Mouse (Mus musculus): ENCODE data around the gene Wasf2. TPM values are rescaled to one million over a fixed set of nuclear protein-coding genes. Genes with fewer than 3 reads are reported as not detected.

Gene Wasf2
- total RNA-seq, 2 experiments from 2014 or later, result 37.4 to 45.0 TPM

- DNase-seq (ENCODE audit: low spot score in 2 of 2), result no peak
Measured at GRCm38 (mm10) chr4:133233285-133233976, 103.1 kb downstream of the Wasf2 start.

DNA sequence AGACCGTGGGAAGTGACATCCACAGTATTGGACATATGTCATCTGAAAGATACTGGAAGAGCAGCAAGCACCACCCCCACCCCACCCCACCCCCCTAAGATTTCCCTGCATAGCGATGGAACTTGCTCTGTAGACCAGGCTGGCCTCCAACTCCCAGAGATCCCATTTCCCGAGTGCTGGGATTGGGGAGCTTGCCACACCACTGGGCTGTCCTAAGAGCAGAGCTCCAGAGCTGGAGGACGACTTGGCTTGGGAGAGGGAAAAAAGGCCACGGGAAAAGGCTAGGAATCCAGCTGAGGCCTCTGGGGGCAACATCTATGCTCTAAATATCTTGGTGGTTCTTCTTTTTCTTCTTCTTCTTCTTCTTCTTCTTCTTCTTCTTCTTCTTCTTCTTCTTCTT, 104.5 kb downstream of the Wasf2 start:
- DNase-seq (ENCODE audit: low spot score in 2 of 2), result no peak

GRCm38 (mm10) chr4:133235415-133235814, 105.1 kb downstream of the Wasf2 start:
- DNase-seq (ENCODE audit: low spot score in 2 of 2), result no peak

DNA sequence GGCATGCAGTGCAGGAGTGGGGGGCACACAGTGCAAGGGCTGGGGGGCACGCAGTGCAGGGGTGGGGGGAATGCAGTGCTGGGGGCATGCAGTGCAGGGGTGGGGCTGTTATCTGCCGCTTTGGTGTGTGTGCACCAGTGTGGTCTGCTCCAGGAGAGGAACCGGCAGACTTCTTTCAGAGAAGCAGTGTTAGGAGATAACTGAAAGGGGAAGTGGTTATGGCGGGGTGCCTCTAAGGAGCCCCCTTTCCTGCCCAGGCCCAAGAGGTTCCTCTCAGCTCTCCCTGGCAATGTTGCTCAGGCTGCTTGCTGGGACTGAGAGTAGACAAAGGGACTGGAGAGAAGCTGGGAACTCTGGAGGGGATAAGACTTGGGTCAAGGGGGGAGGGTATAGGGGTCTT, 107.6 kb downstream of the Wasf2 start:
- DNase-seq (ENCODE audit: low spot score in 2 of 2), result no peak

DNA sequence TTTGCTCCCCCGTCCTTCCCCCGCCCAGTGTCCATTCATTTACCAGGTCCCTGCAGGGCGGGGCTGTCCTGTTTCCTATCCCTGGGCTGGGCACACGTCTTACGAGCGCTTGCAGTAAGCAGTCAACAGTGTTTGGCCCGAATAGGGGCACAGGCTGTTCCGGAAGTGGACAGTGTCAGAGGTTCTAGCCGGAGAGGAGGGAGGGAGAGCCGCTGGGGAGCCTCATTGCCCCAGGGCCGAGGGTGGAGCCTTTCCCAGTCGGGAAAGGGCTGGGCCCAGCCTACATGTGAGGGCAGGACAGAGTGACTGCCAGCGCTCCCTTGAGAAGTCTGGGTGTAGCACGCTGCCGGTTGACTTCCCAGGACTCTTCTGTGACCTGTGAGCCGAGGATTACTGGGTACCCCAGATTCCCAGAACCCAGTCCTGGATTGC, 110.2 kb downstream of the Wasf2 start, which contains the start of gene Map3k6:
Map3k6 (plus strand) TSS at position 329 of the 432 bp plus-strand sequence.
- DNase-seq (ENCODE audit: low spot score in 2 of 2), result peak in 1 of 2 experiments; percentile 29

DNA sequence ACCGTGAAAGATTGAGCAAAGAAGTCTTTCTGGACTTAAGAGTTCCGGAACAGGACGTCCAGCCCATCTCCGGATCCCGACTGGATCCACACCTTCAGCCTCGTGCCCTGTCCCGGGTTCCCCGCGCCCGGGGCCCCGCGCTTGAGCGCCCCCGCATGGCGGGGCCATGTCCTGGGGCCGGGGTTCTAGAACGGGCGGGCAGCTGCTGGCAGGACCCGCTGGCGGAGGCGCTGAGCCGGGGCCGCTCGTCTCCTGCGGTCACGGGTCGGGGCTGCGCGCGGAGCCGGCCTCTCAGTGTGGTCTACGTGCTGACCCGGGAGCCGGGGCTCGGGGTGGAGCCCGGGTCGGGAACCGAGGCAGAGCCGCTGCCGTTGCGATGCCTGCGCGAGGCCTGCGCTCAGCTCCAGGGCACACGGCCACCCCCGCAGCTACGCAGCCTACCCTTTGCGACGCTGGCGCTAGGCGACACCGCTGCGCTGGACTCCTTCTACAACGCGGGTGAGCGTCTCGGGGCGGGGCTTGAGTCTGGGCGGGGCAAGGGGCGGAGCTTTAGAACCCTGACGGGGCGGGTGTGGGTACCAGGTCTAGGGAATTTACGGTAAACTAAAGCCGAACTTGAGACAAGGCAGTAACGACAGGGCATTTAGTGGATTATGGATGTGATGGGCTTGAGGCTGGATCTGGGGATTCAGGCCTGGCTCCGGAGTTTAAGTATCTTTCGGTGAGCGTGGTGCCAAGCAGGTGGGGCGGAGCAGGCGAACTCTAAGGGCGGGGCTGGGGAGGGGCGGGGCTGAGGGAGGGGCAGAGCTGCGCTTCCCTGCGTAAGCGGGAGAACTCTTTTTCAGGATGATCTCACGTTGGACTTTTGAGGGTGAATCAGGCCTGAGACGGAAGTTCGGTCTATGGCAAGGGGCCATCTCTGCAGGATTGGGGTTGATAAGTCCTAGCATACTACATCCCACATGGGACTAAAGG, 110.9 kb downstream of the Wasf2 start:
- DNase-seq (ENCODE audit: low spot score in 2 of 2), result peak; percentile 86 to 87

GRCm38 (mm10) chr4:133241910-133242309, 111.6 kb downstream of the Wasf2 start:
- no peak for DNase-seq (ENCODE audit: low spot score in 2 of 2)

GRCm38 (mm10) chr4:133242710-133243109, 112.4 kb downstream of the Wasf2 start:
- DNase-seq (ENCODE audit: low spot score in 2 of 2), result no peak

GRCm38 (mm10) chr4:133243538-133243937, 113.2 kb downstream of the Wasf2 start:
- DNase-seq (ENCODE audit: low spot score in 2 of 2), result no peak

DNA sequence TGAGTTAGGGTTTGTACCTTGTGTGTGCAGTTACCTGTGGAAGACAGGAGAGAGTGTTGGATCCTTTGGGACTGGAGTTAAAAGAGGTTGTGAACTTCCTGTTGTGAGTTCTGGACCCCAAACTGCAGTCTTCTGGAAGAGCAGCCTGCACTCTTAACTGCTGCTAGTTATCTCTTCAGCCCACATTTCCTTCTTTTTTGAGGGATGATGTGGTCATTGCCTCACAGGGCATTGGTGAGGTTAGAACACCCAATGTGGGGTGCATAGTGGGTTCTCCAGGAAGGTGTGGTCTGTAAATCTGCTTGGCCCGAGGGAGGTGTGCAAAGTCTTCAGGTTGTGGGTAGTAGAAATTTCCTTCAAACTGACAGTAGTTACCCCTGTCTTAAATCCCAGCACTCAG, 114.0 kb downstream of the Wasf2 start:
- no peak for DNase-seq (ENCODE audit: low spot score in 2 of 2)

GRCm38 (mm10) chr4:133247072-133247471, 116.8 kb downstream of the Wasf2 start:
- DNase-seq (ENCODE audit: low spot score in 2 of 2), result no peak

DNA sequence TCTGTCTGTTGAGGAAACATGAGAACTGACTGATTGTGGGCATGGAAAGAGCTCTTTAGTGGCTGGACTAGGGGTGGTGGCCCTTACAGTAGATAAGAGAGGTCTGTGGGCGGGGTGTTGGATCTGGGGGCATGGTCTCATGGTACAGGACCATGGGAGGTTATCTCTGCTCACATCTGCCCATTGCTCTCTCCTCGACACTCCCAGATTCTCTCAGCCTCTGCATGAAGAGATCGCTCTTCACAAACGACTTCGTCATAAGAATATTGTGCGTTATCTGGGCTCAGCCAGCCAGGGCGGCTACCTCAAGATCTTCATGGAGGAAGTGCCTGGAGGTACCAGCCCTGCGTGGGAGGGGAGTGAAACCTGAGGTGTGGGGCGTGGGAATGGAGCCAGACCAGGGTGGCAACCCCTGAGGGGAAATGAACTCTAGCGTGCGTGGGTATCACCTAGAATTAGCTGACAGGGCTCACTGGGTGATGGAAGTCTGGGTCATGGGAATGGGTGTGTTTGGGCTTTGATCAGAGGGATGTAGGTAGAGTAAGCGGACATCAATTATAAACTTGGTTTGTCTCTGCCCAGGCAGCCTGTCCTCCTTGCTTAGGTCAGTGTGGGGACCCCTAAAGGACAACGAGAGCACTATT, 117.6 kb downstream of the Wasf2 start:
- DNase-seq (ENCODE audit: low spot score in 2 of 2), result no peak

Small RNA genes lying within 50 kb of the gene (microRNA-seq; reads per million reads assigned to microRNA genes)
- gene Mir7017, result 2.0 to 5.0 reads per million in 2 experiments

Other genes with a start within 250 kb of the Wasf2 start
- 100 to 1,000 TPM; 104 to 105 TPM for gene Stx12, start 246.0 kb upstream of the Wasf2 start, total RNA-seq (2021)
- gene Fam76a, start 207.9 kb upstream of the Wasf2 start, total RNA-seq (2021), result 10 to 100 TPM; 32.4 to 34.6 TPM
- not detected for gene Fgr, start 156.4 kb upstream of the Wasf2 start, total RNA-seq (2021)
- 10 to 100 TPM; 88.6 to 96.3 TPM for gene Ahdc1, start 119.2 kb upstream of the Wasf2 start, total RNA-seq (2021)
- 1 to 10 TPM; 2.6 to 4.8 TPM for gene Cd164l2, start 81.6 kb downstream of the Wasf2 start, total RNA-seq (2021)
- gene Gpr3, start 82.0 kb downstream of the Wasf2 start, total RNA-seq (2021), result 1 to 10 TPM; 8.2 to 9.2 TPM
- 10 to 100 TPM in 1 of 2 experiments, 1 to 10 TPM in 1; 5.3 to 10.2 TPM for gene Map3k6, start 110.3 kb downstream of the Wasf2 start, total RNA-seq (2021)
- under 1 TPM; 0.19 to 0.44 TPM for gene Sytl1, start 132.6 kb downstream of the Wasf2 start, total RNA-seq (2021)
- 10 to 100 TPM; 78.2 to 78.4 TPM for gene Tmem222, start 147.3 kb downstream of the Wasf2 start, total RNA-seq (2021)
- gene Wdtc1, start 223.0 kb downstream of the Wasf2 start, total RNA-seq (2021), result 10 to 100 TPM; 67.8 to 68.9 TPM
- gene Slc9a1, start 239.2 kb downstream of the Wasf2 start, total RNA-seq (2021), result 10 to 100 TPM; 60.0 to 62.8 TPM

Data from layer of hippocampus, postnatal 14 days (tissue).